Mouse (Mus musculus) intestine, embryonic 15.5 days (tissue): ENCODE measurements around the gene Arpp19. TPM values are rescaled to one million over a fixed set of nuclear protein-coding genes. Genes with fewer than 3 reads are reported as not detected.

Source experiments
- ATAC-seq: fragments of 200-750 bp; cut with Nextera tagmentation; 2 replicates; pipeline ENCODE4 v1.8.0; 2017; ENCODE audit warnings: moderate TSS enrichment, moderate library complexity
- H3K27ac ChIP-seq: fragments of 300-500 bp; sonication (generic); 2 replicates; pipeline ENCODE4 v1.5.1; 2015; ENCODE audit warnings: mild to moderate bottlenecking, inconsistent platforms
- H3K27me3 ChIP-seq: fragments of 300-500 bp; sonication (generic); replicated peaks from 2 replicates; pipeline ENCODE4 v1.6.1; 2015; ENCODE audit warnings: inconsistent platforms
- H3K36me3 ChIP-seq: fragments of 300-500 bp; sonication (generic); 2 replicates; pipeline ENCODE4 v1.6.1; 2015; ENCODE audit warnings: inconsistent platforms
- H3K4me1 ChIP-seq: fragments of 300-500 bp; sonication (generic); replicated peaks from 2 replicates; pipeline ENCODE4 v1.6.1; 2015; ENCODE audit warnings: inconsistent platforms
- H3K4me2 ChIP-seq: fragments of 300-500 bp; sonication (generic); replicated peaks from 2 replicates; pipeline ENCODE4 v1.6.1; 2015; ENCODE audit warnings: mild to moderate bottlenecking, inconsistent platforms
- H3K4me3 ChIP-seq: fragments of 300-500 bp; sonication (generic); replicated peaks from 2 replicates; pipeline ENCODE4 v1.5.1; 2015; ENCODE audit warnings: inconsistent platforms
- H3K9ac ChIP-seq: fragments of 300-500 bp; sonication (generic); 2 replicates; pipeline ENCODE4 v1.6.1; 2015; ENCODE audit warnings: inconsistent platforms
- H3K9me3 ChIP-seq: fragments of 300-500 bp; sonication (generic); 2 replicates; pipeline ENCODE4 v1.6.1; 2016; ENCODE audit warnings: inconsistent platforms
- WGBS: fragments of 180-500 bp; shearing (Covaris S2); methylation state at CpG from one replicate; pipeline ENCODE4 v1.1.7; 2015; 5-methylcytosine and 5-hydroxymethylcytosine counted together
- polyA plus RNA-seq: library from polyadenylated mRNA; unstranded; fragments of >200 nt; fragmentation: Nextera tagmentation; extraction: Ambion mirVana; gene quantifications from 2 replicates; pipeline ENCODE4 v1.2.1, GENCODE M21; 2015

Gene Arpp19
- polyA plus RNA-seq, 1 experiment from 2014 or later = 317 TPM

- peaks cover 4% of the 10 kb centered on the region for H3K4me1 ChIP-seq
- H3K27me3 ChIP-seq = no peaks in the 10 kb centered on the region
- no peak overlapping the region for H3K4me2 ChIP-seq
- no peak overlapping the region for H3K9ac ChIP-seq
- H3K27ac ChIP-seq = no peak overlapping the region
- no peak for ATAC-seq
- no peaks in the 10 kb centered on the region for H3K9me3 ChIP-seq
- 87% methylated on average over 2 of the region's 2 CpGs for WGBS
- H3K4me3 ChIP-seq = no peak overlapping the region
- 0 out of 2 replicates have a peak, but pooled peaks cover 3% of the 10 kb centered on the region for H3K36me3 ChIP-seq
Observed at GRCm38 (mm10) chr9:75043191-75043590, 5.8 kb downstream of the Arpp19 start.

DNA sequence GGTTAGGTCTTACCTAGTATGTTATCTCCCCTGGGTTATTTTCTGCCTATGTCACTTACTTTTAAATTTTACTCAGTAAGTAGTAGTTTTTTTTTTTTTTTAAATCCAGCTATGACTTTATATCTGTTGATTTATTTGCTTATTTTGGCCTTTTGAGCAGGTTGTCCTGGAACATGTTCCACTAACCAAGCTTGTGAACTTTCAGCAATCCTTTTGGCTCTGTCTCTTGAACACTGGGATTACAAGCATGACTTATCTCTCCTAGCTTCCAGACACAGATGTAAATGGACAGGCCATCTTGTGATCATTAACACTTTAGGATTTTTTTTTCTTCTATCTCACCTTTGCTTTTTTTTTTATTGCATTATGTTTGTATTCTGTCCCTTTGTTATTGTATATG is 9.7 kb downstream of the Arpp19 start:
- Histone ChIP-seq H3K9ac (no peak overlapping the region), H3K27ac (no peak overlapping the region), H3K9me3 (no peaks in the 10 kb centered on the region), H3K4me1 (0 out of 2 replicates have a peak, but pooled peaks cover 3% of the 10 kb centered on the region), H3K27me3 (no peaks in the 10 kb centered on the region), H3K4me2 (no peak overlapping the region), H3K36me3 (0 out of 2 replicates have a peak, but pooled peaks cover 3% of the 10 kb centered on the region), H3K4me3 (no peak overlapping the region)
- ATAC-seq = no peak

GRCm38 (mm10) chr9:75049100-75049499 is 11.7 kb downstream of the Arpp19 start:
- H3K9me3 ChIP-seq = no peaks in the 10 kb centered on the region
- no peaks in the 10 kb centered on the region for H3K36me3 ChIP-seq
- H3K4me2 ChIP-seq = no peak overlapping the region
- H3K4me3 ChIP-seq = no peak overlapping the region
- no peak overlapping the region for H3K9ac ChIP-seq
- H3K4me1 ChIP-seq = 0 out of 2 replicates have a peak, but pooled peaks cover 3% of the 10 kb centered on the region
- H3K27me3 ChIP-seq = no peaks in the 10 kb centered on the region
- ATAC-seq = no peak
- H3K27ac ChIP-seq = no peak overlapping the region
- WGBS = 55% methylated on average over 3 of the region's 3 CpGs

DNA sequence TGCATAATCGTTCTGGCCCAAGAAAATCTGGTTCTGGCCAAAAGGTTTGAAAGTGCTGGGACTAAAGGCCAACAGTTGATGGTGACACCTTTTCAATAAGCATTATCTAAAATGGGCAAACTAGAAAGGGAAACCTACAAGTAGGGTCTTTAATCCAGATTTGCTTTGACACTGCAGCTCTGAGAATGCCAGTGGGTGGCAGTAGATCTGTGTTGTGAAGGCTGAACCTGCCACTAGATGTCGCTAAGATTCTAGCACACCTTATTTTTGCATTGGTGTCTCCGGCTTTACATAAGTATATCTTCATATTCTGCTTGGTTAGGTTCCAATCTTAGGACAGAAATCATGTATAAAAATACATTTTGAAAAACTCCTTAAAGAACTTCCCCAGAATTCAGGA is 12.6 kb downstream of the Arpp19 start:
- WGBS = 32% methylated on average over 3 of the region's 3 CpGs
- no peaks in the 10 kb centered on the region for H3K9me3 ChIP-seq

DNA sequence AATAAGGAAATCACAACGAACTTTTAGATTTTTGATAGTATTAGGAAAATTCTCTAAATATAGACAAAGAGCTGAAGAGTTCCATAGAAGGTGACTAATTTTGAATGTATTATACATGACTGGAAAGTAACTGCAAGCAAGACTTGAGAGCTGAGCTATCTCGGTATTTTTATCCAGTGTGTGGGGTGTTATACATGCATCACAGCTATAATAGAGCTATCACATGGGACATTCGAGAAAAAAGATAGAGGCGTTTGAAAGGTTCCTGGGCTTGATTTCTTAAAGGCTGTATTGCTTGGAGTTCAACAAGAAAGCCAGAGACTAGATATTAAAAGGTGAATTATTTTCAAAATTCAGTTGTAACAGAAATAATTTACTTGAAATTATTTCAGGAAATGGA is 14.4 kb downstream of the Arpp19 start:
- H3K27ac ChIP-seq = no peak overlapping the region
- H3K36me3 ChIP-seq = no peaks in the 10 kb centered on the region; the same call in 1 of the 2 replicates
- no peak overlapping the region for H3K4me2 ChIP-seq
- H3K9me3 ChIP-seq = no peaks in the 10 kb centered on the region
- no peak overlapping the region for H3K4me3 ChIP-seq
- no peak overlapping the region for H3K9ac ChIP-seq
- no peak for ATAC-seq
- H3K4me1 ChIP-seq = 0 out of 2 replicates have a peak, but pooled peaks cover 3% of the 10 kb centered on the region
- 92% methylated on average over 4 of the region's 4 CpGs for WGBS
- no peaks in the 10 kb centered on the region for H3K27me3 ChIP-seq

More for the DNA sequence above, 12.6 kb downstream of the Arpp19 start:
- Histone ChIP-seq H3K4me2 (no peak overlapping the region), H3K4me1 (0 out of 2 replicates have a peak, but pooled peaks cover 3% of the 10 kb centered on the region), H3K27me3 (no peaks in the 10 kb centered on the region), H3K4me3 (no peak overlapping the region), H3K36me3 (no peaks in the 10 kb centered on the region), H3K9ac (no peak overlapping the region), H3K27ac (no peak overlapping the region)
- peak; percentile 65 for ATAC-seq

DNA sequence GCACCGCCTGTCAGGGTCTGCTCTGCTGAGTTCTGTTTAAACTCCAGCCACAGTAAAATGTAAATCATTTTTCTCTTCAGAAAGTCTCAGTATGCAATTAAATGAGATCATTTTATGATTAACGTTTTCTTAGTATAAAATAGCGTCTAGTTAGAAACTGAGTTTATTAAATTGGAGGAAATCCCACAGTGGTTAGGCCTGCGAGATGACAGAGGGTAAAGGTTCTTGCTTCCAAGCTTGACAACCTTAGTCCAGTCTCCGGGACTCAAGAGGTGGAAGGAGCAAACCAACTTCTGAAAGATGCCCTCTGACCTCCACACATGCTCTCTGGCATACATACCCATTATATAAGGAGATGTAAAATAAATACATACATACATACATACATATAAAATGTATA is 17.6 kb downstream of the Arpp19 start:
- Histone ChIP-seq H3K27me3 (no peaks in the 10 kb centered on the region), H3K4me3 (no peak overlapping the region), H3K4me1 (no peaks in the 10 kb centered on the region), H3K27ac (no peak overlapping the region), H3K9me3 (no peaks in the 10 kb centered on the region), H3K9ac (no peak overlapping the region), H3K36me3 (peaks cover 3% of the 10 kb centered on the region; the same call in 1 of the 2 replicates), H3K4me2 (no peak overlapping the region)
- ATAC-seq = no peak
- 70% methylated on average over 5 of the region's 5 CpGs for WGBS

GRCm38 (mm10) chr9:75064678-75065331 is 27.4 kb downstream of the Arpp19 start:
- ATAC-seq = no peak
- Histone ChIP-seq H3K27ac (no peak overlapping the region), H3K4me3 (no peak overlapping the region), H3K9ac (no peak overlapping the region), H3K4me2 (no peak overlapping the region), H3K36me3 (no peaks in the 10 kb centered on the region), H3K27me3 (no peaks in the 10 kb centered on the region), H3K4me1 (no peaks in the 10 kb centered on the region), H3K9me3 (no peaks in the 10 kb centered on the region)
- WGBS = 59% methylated on average over 9 of the region's 9 CpGs

GRCm38 (mm10) chr9:75070457-75071028 is 33.1 kb downstream of the Arpp19 start, which contains the start of gene Myo5a:
Myo5a (plus strand) TSS chr9:75071015.
- no peaks in the 10 kb centered on the region for H3K9me3 ChIP-seq
- peak within 1 kb of the TSS; percentile 98 for H3K4me2 ChIP-seq
- H3K27ac ChIP-seq = peak within 1 kb of the TSS; percentile 81
- H3K4me1 ChIP-seq = peaks cover 7% of the 10 kb centered on the region; the same call in 1 of the 2 replicates
- 21% methylated on average over 23 of the region's 23 CpGs for WGBS
- H3K27me3 ChIP-seq = 0 out of 2 replicates have a peak, but pooled peaks cover 4% of the 10 kb centered on the region
- no peaks in the 10 kb centered on the region for H3K36me3 ChIP-seq
- H3K4me3 ChIP-seq = peak within 1 kb of the TSS; percentile 79
- peak within 1 kb of the TSS; percentile 79 for H3K9ac ChIP-seq
- peak; percentile 60; the same call in 1 of the 2 replicates for ATAC-seq

GRCm38 (mm10) chr9:75071029-75071705 is 33.8 kb downstream of the Arpp19 start:
- Histone ChIP-seq H3K27ac (peak overlapping the region; percentile 81), H3K36me3 (no peaks in the 10 kb centered on the region), H3K4me2 (peak overlapping the region; percentile 98), H3K4me1 (peaks cover 7% of the 10 kb centered on the region; the same call in 1 of the 2 replicates), H3K27me3 (0 out of 2 replicates have a peak, but pooled peaks cover 4% of the 10 kb centered on the region), H3K9ac (peak overlapping the region; percentile 79), H3K4me3 (peak overlapping the region; percentile 79), H3K9me3 (no peaks in the 10 kb centered on the region)
- ATAC-seq = peak; percentile 99
- under 1% methylated on average over 67 of the region's 92 CpGs for WGBS

GRCm38 (mm10) chr9:75071706-75072192 is 34.3 kb downstream of the Arpp19 start:
- H3K4me1 ChIP-seq = peaks cover 7% of the 10 kb centered on the region; the same call in 1 of the 2 replicates
- 0 out of 2 replicates have a peak, but pooled peaks cover 4% of the 10 kb centered on the region for H3K27me3 ChIP-seq
- ATAC-seq = no peak; the same call in 1 of the 2 replicates
- H3K27ac ChIP-seq = peak overlapping the region; percentile 81
- under 1% methylated on average over 29 of the region's 29 CpGs for WGBS
- no peaks in the 10 kb centered on the region for H3K36me3 ChIP-seq
- no peaks in the 10 kb centered on the region for H3K9me3 ChIP-seq
- H3K4me3 ChIP-seq = peak overlapping the region; percentile 79
- H3K9ac ChIP-seq = peak overlapping the region; percentile 79
- H3K4me2 ChIP-seq = peak overlapping the region; percentile 98

DNA sequence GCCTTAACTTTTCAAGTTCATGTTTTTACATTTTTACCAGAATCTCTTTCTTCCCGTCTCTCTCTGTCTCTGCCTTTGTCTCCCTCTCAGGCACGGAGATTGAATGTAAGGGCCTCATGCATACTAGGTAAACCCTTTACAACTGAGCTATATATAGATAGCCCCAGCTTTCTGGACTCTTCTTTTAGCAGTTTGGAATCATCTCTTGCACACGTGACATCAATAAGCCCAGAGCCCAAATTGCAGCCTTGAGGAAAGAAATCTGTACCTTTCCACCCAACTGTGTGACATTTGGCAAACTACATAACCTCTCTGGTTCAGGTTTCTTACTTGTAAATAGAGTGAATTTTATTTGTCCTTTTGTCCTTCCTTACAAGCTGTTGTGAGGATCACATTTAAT is 34.9 kb downstream of the Arpp19 start:
- no peaks in the 10 kb centered on the region for H3K36me3 ChIP-seq
- 0 out of 2 replicates have a peak, but pooled peaks cover 4% of the 10 kb centered on the region for H3K27me3 ChIP-seq
- H3K27ac ChIP-seq = no peak overlapping the region
- H3K4me2 ChIP-seq = peak overlapping the region; percentile 98
- 50% methylated on average over 3 of the region's 3 CpGs for WGBS
- ATAC-seq = no peak
- no peak overlapping the region for H3K9ac ChIP-seq
- H3K9me3 ChIP-seq = no peaks in the 10 kb centered on the region
- peak overlapping the region; percentile 79 for H3K4me3 ChIP-seq
- peaks cover 7% of the 10 kb centered on the region; the same call in 1 of the 2 replicates for H3K4me1 ChIP-seq

DNA sequence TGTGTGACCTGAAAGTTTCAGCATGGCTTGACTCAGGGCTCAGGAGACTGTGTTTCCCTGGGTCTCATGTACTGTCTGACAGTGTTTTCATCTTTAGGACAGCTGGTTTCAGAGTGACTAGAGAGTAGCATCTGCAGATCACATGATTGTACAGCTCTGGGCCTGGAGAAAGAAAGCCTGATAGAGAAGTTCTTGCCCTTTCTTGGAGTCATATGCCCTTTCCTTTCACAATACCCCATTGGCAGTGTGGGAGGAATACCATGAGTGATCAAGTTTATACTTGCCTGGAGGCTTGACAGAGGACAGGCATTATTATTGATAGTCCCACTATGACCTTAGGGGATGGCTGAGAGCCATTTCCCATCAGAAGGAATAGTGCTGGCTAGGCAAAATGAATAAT is 39.8 kb downstream of the Arpp19 start:
- Histone ChIP-seq H3K4me3 (no peak overlapping the region), H3K9me3 (no peaks in the 10 kb centered on the region), H3K9ac (no peak overlapping the region), H3K4me1 (0 out of 2 replicates have a peak, but pooled peaks cover 2% of the 10 kb centered on the region), H3K4me2 (no peak overlapping the region), H3K27me3 (no peaks in the 10 kb centered on the region), H3K36me3 (no peaks in the 10 kb centered on the region), H3K27ac (no peak overlapping the region)
- ATAC-seq = no peak
